Mouse (Mus musculus) fibroblast of lung, adult 2 months (primary cell): Measurements from ENCODE around the gene Dll1.

Experiments
- DNase-seq: peaks from one replicate; pipeline ENCODE4 v3.0.0-alpha.2; 2011; ENCODE audit warnings: low read depth

Dll1 gene

DNA sequence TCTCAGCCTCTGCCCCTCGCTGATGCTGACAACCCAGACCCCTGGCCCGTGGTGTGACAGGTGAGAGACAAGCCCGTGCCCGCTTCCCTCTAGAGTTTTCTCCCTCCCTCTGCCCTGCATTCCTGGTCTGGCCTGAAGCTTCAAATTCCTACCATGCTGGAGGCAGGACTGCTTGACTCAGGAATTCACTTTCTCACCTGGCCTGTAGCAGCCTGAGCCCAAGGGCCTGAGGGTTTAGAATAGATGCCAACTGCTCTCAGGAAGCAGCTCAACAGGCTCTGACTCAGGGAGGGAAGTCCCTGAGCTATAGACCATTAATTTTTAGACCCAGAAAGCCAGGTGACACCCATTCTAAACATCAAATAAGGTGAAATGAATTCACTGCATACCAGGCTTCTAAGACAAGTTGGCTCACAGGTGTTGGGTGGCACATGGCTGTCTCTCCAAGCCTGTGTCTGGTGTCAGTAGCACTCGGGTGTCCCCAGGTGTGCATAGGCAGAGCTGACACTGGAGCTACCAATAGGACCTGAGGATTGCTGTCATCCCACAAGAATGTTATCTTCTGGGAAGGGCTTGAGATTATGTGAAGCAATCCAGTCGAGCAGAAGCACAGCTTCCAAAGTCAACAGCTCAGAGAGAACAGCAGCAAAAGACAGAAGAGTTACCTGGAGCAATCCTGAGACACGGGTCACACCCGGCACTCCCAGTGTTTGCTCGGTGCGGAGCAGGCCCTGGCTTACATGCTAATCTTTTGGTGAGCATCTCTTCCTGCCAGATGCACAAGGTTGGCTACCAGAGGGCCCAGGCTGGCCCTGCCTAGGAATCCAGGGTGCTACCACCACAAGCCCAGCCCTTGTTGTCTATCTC lies 50.5 kb downstream of the Dll1 start:
- DNase-seq: no peak

- DNase-seq: no peak
Measured at GRCm38 (mm10) chr17:15323191-15323834, 53.4 kb downstream of the Dll1 start.
